Mouse (Mus musculus) megakaryocyte, embryonic 14.5 days (primary cell): ENCODE measurements at regions not wholly inside any gene's neighbourhood (a gene's known extent, or its start where the extent isn't known, plus 50 kb on each side); places are given as distances from the start of the nearest gene placed in this dataset.

Source experiments
- FLI1 ChIP-seq: IDR thresholded peaks from 2 replicates; pipeline ENCODE4 v1.6.1; 2012; ENCODE audit warnings: low read length, inconsistent platforms, mixed read lengths
- GATA1 ChIP-seq: IDR thresholded peaks from 3 replicates; pipeline ENCODE4 v1.6.1; 2012; ENCODE audit warnings: mixed read lengths, low read length, inconsistent platforms, borderline replicate concordance

- no peak for TF ChIP-seq GATA1
- no peak for TF ChIP-seq FLI1
Observed at GRCm38 (mm10) chr13:97572352-97572751, 188.1 kb downstream of the Gm10260 start.
